Mouse (Mus musculus) hindbrain, embryonic 11.5 days (tissue): ENCODE data around the gene Tmem11. TPM values are rescaled to one million over a fixed set of nuclear protein-coding genes. Genes with fewer than 3 reads are reported as not detected.

ENCODE experiments used
- ATAC-seq: fragments of 200-750 bp; cut with Nextera tagmentation; 2 replicates; pipeline ENCODE4 v1.8.0; 2017; ENCODE audit warnings: mild to moderate bottlenecking, moderate TSS enrichment, moderate library complexity; ENCODE audit not compliant: low FRiP score
- DNase-seq: peaks from one replicate; pipeline ENCODE4 v3.0.0-alpha.2; 2015; ENCODE audit warnings: low spot score
- H3K27ac ChIP-seq: fragments of 300-500 bp; sonication (generic); 2 replicates; pipeline ENCODE4 v1.5.1; 2014; ENCODE audit warnings: mild to moderate bottlenecking, low read depth, low read length
- H3K27me3 ChIP-seq: fragments of 300-500 bp; sonication (generic); 2 replicates; pipeline ENCODE4 v1.6.1; 2014; ENCODE audit warnings: mild to moderate bottlenecking, low read length, moderate library complexity, mixed read lengths; ENCODE audit not compliant: control insufficient read depth, insufficient read depth
- H3K36me3 ChIP-seq: fragments of 300-500 bp; sonication (generic); 2 replicates; pipeline ENCODE4 v1.6.1; 2014; ENCODE audit warnings: mild to moderate bottlenecking, low read length, moderate library complexity, mixed read lengths; ENCODE audit not compliant: control insufficient read depth, insufficient read depth
- H3K4me1 ChIP-seq: fragments of 300-500 bp; sonication (generic); replicated peaks from 2 replicates; pipeline ENCODE4 v1.6.1; 2014; ENCODE audit warnings: low read length, mixed read lengths; ENCODE audit not compliant: control insufficient read depth, insufficient read depth
- H3K4me2 ChIP-seq: fragments of 300-500 bp; sonication (generic); replicated peaks from 2 replicates; pipeline ENCODE4 v1.6.1; 2014; ENCODE audit warnings: mild to moderate bottlenecking, low read depth, low read length
- H3K4me3 ChIP-seq: fragments of 300-500 bp; sonication (generic); 2 replicates; pipeline ENCODE4 v1.5.1; 2014; ENCODE audit warnings: low read depth, low read length
- H3K9ac ChIP-seq: fragments of 300-500 bp; sonication (generic); 2 replicates; pipeline ENCODE4 v1.6.1; 2014; ENCODE audit warnings: low read depth, low read length
- H3K9me3 ChIP-seq: fragments of 300-500 bp; sonication (generic); 2 replicates; pipeline ENCODE4 v1.6.1; 2016; ENCODE audit warnings: low read length; ENCODE audit not compliant: control insufficient read depth
- WGBS: fragments of 180-500 bp; shearing (Covaris S2); extraction: QIAGEN DNeasy Blood & Tissue Kit; methylation state at CpG from one replicate; pipeline ENCODE4 v1.1.7; 2014; 5-methylcytosine and 5-hydroxymethylcytosine counted together
- polyA plus RNA-seq: library from polyadenylated mRNA; unstranded; fragments of >200 nt; fragmentation: Nextera tagmentation; extraction: Ambion mirVana; gene quantifications from 2 replicates; pipeline ENCODE4 v1.2.1, GENCODE M21; 2014

Tmem11 gene
- polyA plus RNA-seq, result 62.4 and 64.8 TPM in 2 replicates

DNA sequence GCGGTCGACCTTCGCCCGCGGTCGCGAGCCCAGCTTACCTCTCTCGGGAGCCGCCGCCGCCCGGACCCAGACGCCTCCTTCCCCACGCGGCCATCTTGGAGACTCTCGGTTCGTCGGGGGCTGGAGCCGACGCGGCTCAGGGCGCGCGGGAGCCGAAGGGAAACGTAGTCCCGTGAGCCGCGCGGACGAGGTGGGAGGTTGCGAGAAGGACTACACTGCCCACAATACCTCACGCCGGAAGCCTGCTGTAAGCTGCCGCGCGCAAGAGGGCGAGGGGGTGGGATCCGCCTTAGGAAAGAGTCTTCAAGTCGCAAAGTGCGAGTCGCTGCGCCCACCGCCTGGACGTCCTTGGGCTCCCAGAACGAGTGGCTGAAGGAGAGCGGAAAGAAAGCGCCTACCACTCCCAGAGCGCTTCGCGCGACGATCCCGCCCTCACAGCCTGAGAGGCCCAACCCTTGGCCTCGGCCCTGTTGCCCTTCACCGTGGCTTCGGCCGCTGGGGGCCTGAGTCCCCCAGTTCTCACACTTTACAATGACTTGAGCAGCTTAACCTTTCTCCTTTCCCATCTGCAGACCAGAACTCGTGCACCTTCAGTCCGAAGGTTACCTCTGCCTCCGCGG lies at the start of gene Tmem11:
Tmem11 (minus strand) TSS at position 598 of the 620 bp plus-strand sequence.
- Histone ChIP-seq H3K4me2 (peak within 1 kb of the TSS; percentile 75), H3K4me3 (peak within 1 kb of the TSS; percentile 92), H3K27ac (peak within 1 kb of the TSS; percentile 83), H3K9me3 (no peaks in the 10 kb centered on the region), H3K27me3 (no peaks in the 10 kb centered on the region), H3K36me3 (no peaks in the 10 kb centered on the region), H3K4me1 (peaks cover 3% of the 10 kb centered on the region), H3K9ac (peak within 1 kb of the TSS; percentile 88)
- DNase-seq, result peak; percentile 95
- peak; percentile 99 for ATAC-seq
- WGBS, result 0% methylated on average over 62 of the region's 62 CpGs

DNA sequence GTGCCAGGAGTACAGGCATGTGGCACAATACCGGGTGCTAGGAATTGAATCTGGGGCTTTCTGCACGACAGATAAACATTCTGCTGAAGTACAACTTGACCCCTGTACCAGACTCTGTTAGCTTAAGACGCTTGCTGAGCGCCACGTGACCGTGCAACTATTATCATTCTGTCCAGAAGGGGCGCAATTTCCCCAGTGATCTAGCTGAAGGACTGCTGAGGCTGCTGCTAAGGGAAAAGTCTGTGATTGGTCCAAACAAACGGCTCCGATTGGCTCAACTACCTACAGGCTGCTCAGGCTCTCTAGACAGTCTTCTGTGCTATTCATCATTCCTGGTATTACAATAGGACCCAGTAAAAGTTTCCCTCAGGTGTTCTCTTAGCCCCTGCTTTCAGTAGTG lies 48.2 kb upstream of the Tmem11 start:
- DNase-seq (peak; percentile 96), ATAC-seq (peak; percentile 68)
- H3K4me3 ChIP-seq, result peak overlapping the region; percentile 13; the same call in 1 of the 2 replicates
- no peaks in the 10 kb centered on the region for H3K27me3 ChIP-seq
- H3K4me2 ChIP-seq, result peak overlapping the region; percentile 31
- no peak overlapping the region for H3K9ac ChIP-seq
- no peaks in the 10 kb centered on the region for H3K36me3 ChIP-seq
- no peak overlapping the region for H3K27ac ChIP-seq
- peaks cover 6% of the 10 kb centered on the region for H3K4me1 ChIP-seq
- 2% methylated on average over 9 of the region's 9 CpGs for WGBS
- H3K9me3 ChIP-seq, result no peaks in the 10 kb centered on the region

DNA sequence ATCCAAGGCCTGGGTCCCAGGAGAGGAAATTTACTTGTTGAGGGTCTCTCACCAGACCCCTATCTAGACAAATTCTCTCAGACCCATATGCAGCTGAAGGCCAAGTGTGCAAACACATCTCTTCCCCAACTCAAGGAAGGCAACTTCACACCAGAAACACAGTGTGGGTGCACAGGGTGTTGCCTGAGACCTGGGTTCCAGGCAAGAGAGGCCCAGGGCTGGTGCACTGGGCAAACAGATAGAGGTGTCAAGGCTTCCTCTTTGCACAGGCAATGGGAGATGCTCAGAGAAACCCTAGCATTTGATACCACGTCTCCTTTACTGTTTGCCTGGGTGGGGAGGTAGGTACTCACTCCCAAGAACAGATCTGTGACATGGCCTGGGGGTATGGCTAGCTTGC lies 45.9 kb upstream of the Tmem11 start:
- 81% methylated on average over 1 of the region's 1 CpGs for WGBS

DNA sequence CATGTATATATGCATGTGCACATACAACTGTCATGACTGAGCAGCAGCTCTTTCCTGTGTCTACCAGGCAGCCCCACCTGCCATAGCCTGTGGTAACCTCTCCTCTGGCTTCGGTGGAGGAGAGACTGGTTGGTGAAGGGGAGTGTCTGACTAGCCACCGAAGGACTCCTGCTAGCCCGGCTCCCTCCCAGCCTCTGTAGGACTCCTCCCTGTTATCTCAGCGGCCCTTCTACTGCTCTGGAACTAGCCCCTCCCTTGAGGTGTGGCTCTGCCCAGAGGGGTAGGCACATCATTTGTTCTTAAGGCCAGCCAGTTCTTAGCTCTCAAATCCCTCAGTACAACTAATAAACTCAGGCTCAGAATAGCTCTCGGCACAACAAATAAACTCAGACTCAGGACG lies 45.4 kb upstream of the Tmem11 start:
- H3K9me3 ChIP-seq, result no peaks in the 10 kb centered on the region
- H3K27me3 ChIP-seq, result no peaks in the 10 kb centered on the region
- H3K4me1 ChIP-seq, result peaks cover 6% of the 10 kb centered on the region
- ATAC-seq (no peak), DNase-seq (no peak)
- H3K4me2 ChIP-seq, result no peak overlapping the region
- H3K4me3 ChIP-seq, result no peak overlapping the region
- H3K9ac ChIP-seq, result no peak overlapping the region; the same call in 1 of the 2 replicates
- no peak overlapping the region for H3K27ac ChIP-seq
- H3K36me3 ChIP-seq, result no peaks in the 10 kb centered on the region
- 46% methylated on average over 6 of the region's 6 CpGs for WGBS

More for the DNA sequence above, 45.9 kb upstream of the Tmem11 start:
- Histone ChIP-seq H3K27ac (no peak overlapping the region), H3K27me3 (no peaks in the 10 kb centered on the region), H3K4me3 (no peak overlapping the region), H3K4me1 (peaks cover 6% of the 10 kb centered on the region), H3K9ac (no peak overlapping the region; the same call in 1 of the 2 replicates), H3K4me2 (no peak overlapping the region), H3K36me3 (no peaks in the 10 kb centered on the region), H3K9me3 (no peaks in the 10 kb centered on the region)
- ATAC-seq, result no peak
- DNase-seq, result no peak

DNA sequence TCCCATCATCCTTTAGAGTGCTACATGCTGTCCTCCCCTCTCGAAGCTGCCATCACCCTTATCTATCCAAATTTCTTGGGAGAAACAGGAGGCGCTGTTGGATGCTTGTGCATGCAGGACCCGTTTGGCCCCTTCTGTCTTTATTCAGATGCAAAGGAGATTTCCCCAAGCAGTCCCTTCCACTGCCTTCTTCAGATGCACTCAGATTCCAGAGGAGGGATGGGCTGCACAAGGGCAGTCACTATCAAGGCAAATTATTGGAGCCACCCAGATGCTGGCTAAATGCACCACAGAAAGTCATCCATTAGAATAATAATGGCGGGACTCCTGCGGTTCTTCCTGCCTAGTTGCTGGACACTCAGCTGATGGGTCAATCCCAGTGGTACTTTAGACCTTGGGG lies 43.9 kb upstream of the Tmem11 start:
- no peak overlapping the region for H3K4me2 ChIP-seq
- no peaks in the 10 kb centered on the region for H3K27me3 ChIP-seq
- no peak overlapping the region for H3K27ac ChIP-seq
- no peak for ATAC-seq
- H3K9me3 ChIP-seq, result no peaks in the 10 kb centered on the region
- no peak overlapping the region for H3K9ac ChIP-seq
- peaks cover 6% of the 10 kb centered on the region for H3K4me1 ChIP-seq
- no peaks in the 10 kb centered on the region for H3K36me3 ChIP-seq
- no peak overlapping the region for H3K4me3 ChIP-seq
- WGBS, result 71% methylated on average over 5 of the region's 5 CpGs
- DNase-seq, result no peak

GRCm38 (mm10) chr11:60922195-60922594 lies 43.1 kb upstream of the Tmem11 start:
- H3K4me2 ChIP-seq, result no peak overlapping the region
- no peaks in the 10 kb centered on the region for H3K9me3 ChIP-seq
- 83% methylated on average over 1 of the region's 1 CpGs for WGBS
- no peaks in the 10 kb centered on the region for H3K27me3 ChIP-seq
- no peak overlapping the region for H3K4me3 ChIP-seq
- H3K4me1 ChIP-seq, result 0 out of 2 replicates have a peak, but pooled peaks cover 3% of the 10 kb centered on the region
- H3K9ac ChIP-seq, result no peak overlapping the region
- no peak overlapping the region for H3K27ac ChIP-seq
- no peak for ATAC-seq
- H3K36me3 ChIP-seq, result no peaks in the 10 kb centered on the region
- DNase-seq, result no peak

DNA sequence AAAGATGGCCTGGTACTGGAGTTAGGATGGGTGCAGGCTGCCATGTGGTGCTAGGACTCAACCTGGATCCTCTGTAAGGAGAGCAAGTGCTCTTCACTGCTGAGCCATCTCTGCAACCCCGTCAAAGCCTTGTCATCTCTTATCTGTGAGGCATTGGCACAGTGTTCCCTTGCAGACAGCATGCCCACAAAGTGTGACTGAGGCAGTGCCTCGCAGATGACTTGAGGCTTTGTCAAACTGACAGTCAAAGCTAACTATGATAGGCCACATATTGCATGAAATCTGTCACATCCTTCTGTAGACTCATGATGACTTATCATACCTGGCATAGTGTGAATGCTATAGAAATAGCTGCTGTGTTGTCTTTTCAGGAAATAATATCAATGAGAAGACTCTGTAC lies 40.9 kb upstream of the Tmem11 start:
- DNase-seq (no peak), ATAC-seq (no peak)
- no peaks in the 10 kb centered on the region for H3K9me3 ChIP-seq
- no peak overlapping the region for H3K4me2 ChIP-seq
- WGBS, result 74% methylated on average over 2 of the region's 2 CpGs
- no peaks in the 10 kb centered on the region for H3K36me3 ChIP-seq
- no peak overlapping the region for H3K9ac ChIP-seq
- H3K4me1 ChIP-seq, result no peaks in the 10 kb centered on the region
- no peak overlapping the region for H3K27ac ChIP-seq
- no peak overlapping the region for H3K4me3 ChIP-seq
- H3K27me3 ChIP-seq, result no peaks in the 10 kb centered on the region

- Histone ChIP-seq H3K9me3 (no peaks in the 10 kb centered on the region), H3K9ac (no peak overlapping the region), H3K36me3 (no peaks in the 10 kb centered on the region), H3K4me2 (no peak overlapping the region), H3K27me3 (no peaks in the 10 kb centered on the region), H3K4me3 (no peak overlapping the region), H3K4me1 (peaks cover 5% of the 10 kb centered on the region; the same call in 1 of the 2 replicates), H3K27ac (no peak overlapping the region)
- whole genome bisulfite sequencing, result 80% methylated on average over 4 of the region's 4 CpGs
- DNase-seq (no peak), ATAC-seq (no peak)
Measured at GRCm38 (mm10) chr11:60915201-60915600, 36.1 kb upstream of the Tmem11 start.

DNA sequence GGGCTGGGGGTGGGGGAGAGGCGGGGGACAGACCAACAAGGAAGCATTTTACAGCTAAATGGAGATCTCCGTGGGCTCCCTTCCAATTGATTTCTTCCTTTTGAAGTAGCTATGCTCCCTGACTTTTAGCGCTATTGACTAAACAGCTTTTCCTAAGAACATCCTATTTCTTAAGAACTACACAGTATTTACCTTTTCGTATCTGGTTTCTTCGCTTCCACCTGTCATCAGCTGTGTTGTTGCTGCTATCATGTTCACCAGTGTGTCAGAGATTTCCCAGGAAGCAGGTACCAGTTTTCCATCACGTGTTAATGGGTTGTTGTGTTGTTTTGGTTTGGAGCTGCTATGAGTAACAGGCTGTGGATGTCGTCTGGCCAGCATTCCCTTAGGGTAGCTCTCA lies 35.4 kb upstream of the Tmem11 start, which contains the start of gene Natd1:
Natd1 (minus strand) TSS at position 260 of the 400 bp plus-strand sequence.
- Histone ChIP-seq H3K4me2 (peak within 1 kb of the TSS; percentile 60), H3K27me3 (no peaks in the 10 kb centered on the region), H3K9ac (peak within 1 kb of the TSS; percentile 73), H3K4me1 (peaks cover 5% of the 10 kb centered on the region; the same call in 1 of the 2 replicates), H3K9me3 (no peaks in the 10 kb centered on the region), H3K27ac (peak within 1 kb of the TSS; percentile 66), H3K36me3 (no peaks in the 10 kb centered on the region), H3K4me3 (peak within 1 kb of the TSS; percentile 78)
- DNase-seq (no peak), ATAC-seq (no peak)
- WGBS, result 42% methylated on average over 7 of the region's 7 CpGs
